Mouse (Mus musculus) heart, adult 2 months (tissue): ENCODE measurements around the gene Appl1. TPM values are rescaled to one million over a fixed set of nuclear protein-coding genes. Genes with fewer than 3 reads are reported as not detected.

Source experiments
- DNase-seq, 2 experiments: peaks; one replicate each; pipeline ENCODE4 v3.0.0; 2021
- H3K27ac ChIP-seq: fragments of 200-600 bp; 2 replicates; pipeline ENCODE4 v1.8.1; 2022
- H3K27me3 ChIP-seq: fragments of 200-500 bp; 2 replicates; pipeline ENCODE4 v1.6.1; 2012; ENCODE audit warnings: mild to moderate bottlenecking, low read length, inconsistent platforms, mixed read lengths; ENCODE audit not compliant: control insufficient read depth, insufficient read depth
- H3K36me3 ChIP-seq: fragments of 200-500 bp; 2 replicates; pipeline ENCODE4 v1.6.1; 2012; ENCODE audit warnings: low read length, inconsistent platforms; ENCODE audit not compliant: control insufficient read depth, insufficient read depth
- H3K4me1 ChIP-seq: fragments of 200-500 bp; 2 replicates; pipeline ENCODE4 v1.6.1; 2011; ENCODE audit warnings: low read length; ENCODE audit not compliant: control insufficient read depth, insufficient read depth
- H3K4me3 ChIP-seq: fragments of 200-600 bp; 2 replicates; pipeline ENCODE4 v1.8.1; 2022
- H3K79me2 ChIP-seq: fragments of 200-500 bp; replicated peaks from 2 replicates; pipeline ENCODE4 v1.6.1; 2012; ENCODE audit warnings: mild to moderate bottlenecking, inconsistent platforms, low read length, moderate library complexity, mixed read lengths; ENCODE audit not compliant: control insufficient read depth, insufficient read depth
- H3K9ac ChIP-seq: fragments of 200-500 bp; 2 replicates; pipeline ENCODE4 v1.6.1; 2012; ENCODE audit warnings: low read depth, mild to moderate bottlenecking, control low read depth, inconsistent platforms, low read length, mixed read lengths
- CTCF ChIP-seq: fragments of 200-600 bp; IDR thresholded peaks from 2 replicates; pipeline ENCODE4 v1.8.1; 2022; ENCODE audit warnings: antibody characterized with exemption, mild to moderate bottlenecking, moderate library complexity
- EP300 ChIP-seq: fragments of 200-500 bp; IDR thresholded peaks from 2 replicates; pipeline ENCODE4 v1.6.1; 2011; ENCODE audit warnings: low read depth, low read length, control low read depth; ENCODE audit not compliant: insufficient read depth
- POLR2A ChIP-seq: fragments of 200-500 bp; IDR thresholded peaks from 2 replicates; pipeline ENCODE4 v1.6.1; 2011; ENCODE audit warnings: mild to moderate bottlenecking, low read depth, low read length, control low read depth; ENCODE audit not compliant: insufficient read depth
- WGBS: fragments of 180-500 bp; shearing (Covaris S2); methylation state at CpG from one replicate; pipeline ENCODE4 v1.1.7; 2018; 5-methylcytosine and 5-hydroxymethylcytosine counted together
- intact Hi-C: fragments of 180-260 bp; cut with DNase I; formaldehyde crosslinking; loops from one replicate; pipeline ENCODE4 v1.15.1; 2025
- polyA plus RNA-seq: library from polyadenylated mRNA; depleted of rRNA; stranded (reverse); fragments of >200 nt; gene quantifications from 2 replicates; pipeline ENCODE4 v1.2.3, GENCODE M21; 2012; rRNA removed
- total RNA-seq, 2 experiments: library from RNA; stranded (reverse); gene quantifications; 2 replicates each; pipeline ENCODE4 v1.2.3; 2021

The Appl1 gene
- total and polyA plus RNA-seq, 3 experiments, result 3.6 to 19.5 (median 18.9) TPM

DNA sequence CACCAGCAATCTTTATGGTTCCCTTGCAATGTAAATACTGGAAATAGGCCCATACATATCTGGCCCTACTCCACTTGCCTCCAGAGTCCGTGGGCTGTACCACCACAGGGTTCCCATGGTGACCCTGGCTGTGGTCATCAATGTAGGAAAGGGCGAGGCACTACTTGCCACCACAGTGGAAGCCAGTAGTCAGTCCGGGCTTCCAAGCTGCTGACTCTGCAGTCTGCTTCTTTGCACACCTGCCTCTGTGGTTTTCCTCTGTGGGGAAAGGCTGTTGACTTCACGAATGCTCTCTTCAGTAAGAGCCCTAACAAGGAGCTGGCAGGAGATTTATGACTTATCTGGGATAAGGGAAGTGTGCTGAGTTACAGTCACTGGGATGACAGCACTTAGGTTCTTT, 92.3 kb downstream of the Appl1 start:
- WGBS, result 67% methylated on average over 4 of the region's 4 CpGs
- Histone ChIP-seq H3K79me2 (no peaks in the 10 kb centered on the region), H3K4me1 (no peaks in the 10 kb centered on the region), H3K36me3 (no peaks in the 10 kb centered on the region), H3K4me3 (no peak overlapping the region), H3K27me3 (no peaks in the 10 kb centered on the region), H3K27ac (no peak overlapping the region), H3K9ac (no peak overlapping the region)
- no peak for DNase-seq
- TF ChIP-seq POLR2A (no peak), CTCF (no peak), EP300 (no peak)
- intact Hi-C loops, result no loop called here

Other genes starting within 250 kb of the Appl1 start
- 10 to 100 TPM; 84.6 to 95.5 TPM for gene Asb14, start 76.7 kb downstream of the Appl1 start, total RNA-seq
- gene Asb14, start 76.7 kb downstream of the Appl1 start, polyA plus RNA-seq, result 87.8 and 148 TPM in 2 replicates
- gene Hesx1, start 23.2 kb upstream of the Appl1 start, total RNA-seq, result not detected
- not detected in 2 replicates for gene Hesx1, start 23.2 kb upstream of the Appl1 start, polyA plus RNA-seq
- 1 to 10 TPM; 3.2 to 4.5 TPM for gene Il17rd, start 67.7 kb upstream of the Appl1 start, total RNA-seq
- 2.1 and 3.8 TPM in 2 replicates for gene Il17rd, start 67.7 kb upstream of the Appl1 start, polyA plus RNA-seq
- gene Arhgef3, start 143.7 kb upstream of the Appl1 start, total RNA-seq, result 10 to 100 TPM; 23.0 to 27.8 TPM
- gene Arhgef3, start 143.7 kb upstream of the Appl1 start, polyA plus RNA-seq, result 11.1 and 21.3 TPM in 2 replicates